Mouse (Mus musculus) kidney, postnatal 4 days (tissue): ENCODE results near the gene E130114P18Rik.

Source experiments
- DNase-seq, 2 experiments: peaks; one replicate each; pipeline ENCODE4 v3.0.0; 2021; ENCODE audit warnings: mixed read lengths in 2 of 2

Gene E130114P18Rik

GRCm38 (mm10) chr4:97804638-97805037 lies 26.8 kb upstream of the E130114P18Rik start:
- DNase-seq = no peak

DNA sequence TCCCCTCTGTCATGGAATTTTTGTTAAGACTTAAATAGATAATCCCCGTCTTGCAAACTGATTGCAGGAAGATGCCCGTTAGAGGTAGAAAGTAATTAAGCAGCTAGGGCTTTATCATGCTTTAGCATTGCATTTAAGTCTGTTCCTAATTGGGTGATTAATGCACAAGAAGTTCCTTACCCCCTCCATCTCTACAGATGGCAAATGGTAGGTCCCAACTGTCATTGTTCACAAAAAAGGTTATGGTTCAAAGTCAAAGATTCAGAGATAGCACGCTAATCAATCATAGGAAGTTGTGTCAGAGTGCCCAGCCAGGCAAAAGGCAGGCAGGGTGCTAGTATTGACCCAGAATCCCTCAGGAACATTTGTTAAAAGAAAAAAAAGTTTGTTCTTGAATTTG lies 25.9 kb upstream of the E130114P18Rik start:
- DNase-seq = no peak

DNA sequence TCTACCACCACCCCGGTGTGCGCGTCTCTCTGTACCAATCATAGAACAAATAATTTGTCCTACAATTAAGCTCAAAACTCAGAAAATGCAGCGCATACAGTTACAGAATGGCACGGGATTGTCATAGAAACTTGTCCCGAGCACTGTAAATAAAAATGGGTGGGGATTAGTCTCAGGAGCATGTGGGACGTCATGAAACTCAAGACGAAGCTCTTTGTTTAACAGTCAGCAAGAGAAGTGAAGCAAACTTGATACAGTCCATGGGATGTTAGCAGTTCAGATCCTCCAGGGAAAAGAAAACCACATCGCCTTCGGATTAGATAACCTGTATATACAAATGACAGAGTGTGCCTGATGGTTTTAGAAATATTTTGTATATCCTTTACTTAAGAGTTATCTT lies 18.6 kb upstream of the E130114P18Rik start:
- DNase-seq = no peak

DNA sequence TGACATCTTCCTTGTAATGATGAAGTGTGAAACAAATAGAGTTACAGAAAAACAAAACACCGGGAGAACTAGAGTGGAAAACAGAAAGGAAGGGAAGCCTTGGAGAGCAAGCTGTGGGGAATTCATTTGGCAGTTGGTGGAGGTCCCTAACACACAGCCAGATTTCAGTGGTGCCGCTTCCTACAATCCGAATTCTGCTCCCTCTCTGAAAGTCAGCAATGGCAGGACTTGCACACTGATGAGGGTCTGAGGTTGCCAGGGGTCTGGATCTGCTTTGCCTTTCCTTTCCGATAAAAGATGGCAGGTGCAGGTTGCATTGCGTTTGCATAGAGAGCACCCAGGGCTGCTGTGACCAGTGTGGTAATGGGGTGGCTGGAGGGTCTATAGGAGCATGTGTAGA lies 18.1 kb upstream of the E130114P18Rik start:
- no peak for DNase-seq

GRCm38 (mm10) chr4:97794865-97795264 lies 17.0 kb upstream of the E130114P18Rik start:
- no peak for DNase-seq

DNA sequence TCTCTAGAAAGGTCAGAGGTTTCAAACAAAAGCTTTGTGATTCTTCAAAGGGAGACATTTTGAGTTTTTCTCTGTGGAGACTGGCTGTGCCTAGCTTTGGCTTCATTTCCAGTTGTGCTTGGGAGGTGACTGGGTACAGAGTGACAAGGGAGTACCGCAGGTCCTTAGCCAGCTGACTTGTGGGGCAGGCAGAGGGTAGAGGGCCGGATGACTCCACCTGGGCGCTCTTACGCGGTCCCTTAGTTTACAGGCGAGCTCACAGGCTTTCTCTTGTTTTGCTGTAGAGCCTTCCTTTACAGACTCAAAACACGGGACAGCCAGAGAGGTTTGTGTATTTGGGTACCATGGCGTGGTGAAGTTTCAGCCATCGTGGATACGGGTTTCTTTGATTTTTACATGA lies 16.1 kb upstream of the E130114P18Rik start:
- DNase-seq = no peak

DNA sequence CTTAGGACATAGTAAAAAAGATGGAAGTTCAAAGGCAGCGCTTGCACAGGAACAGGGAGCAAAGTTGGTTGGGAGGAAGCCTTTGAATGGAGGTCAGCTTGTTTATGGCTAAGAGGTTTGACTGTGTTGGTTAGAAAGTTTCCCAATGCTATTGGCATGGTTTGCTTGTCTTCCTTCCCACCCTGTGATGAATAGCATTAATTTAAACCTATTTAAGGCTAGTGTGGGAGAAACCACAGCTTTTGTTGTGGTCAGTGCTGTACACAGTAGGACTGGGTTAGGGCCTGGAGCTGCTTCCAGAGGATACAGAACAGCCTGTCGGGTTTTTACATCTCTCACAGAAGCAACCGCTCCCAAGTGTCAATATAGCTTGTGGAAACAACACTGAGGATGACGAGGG lies 10.7 kb upstream of the E130114P18Rik start:
- DNase-seq = no peak

DNA sequence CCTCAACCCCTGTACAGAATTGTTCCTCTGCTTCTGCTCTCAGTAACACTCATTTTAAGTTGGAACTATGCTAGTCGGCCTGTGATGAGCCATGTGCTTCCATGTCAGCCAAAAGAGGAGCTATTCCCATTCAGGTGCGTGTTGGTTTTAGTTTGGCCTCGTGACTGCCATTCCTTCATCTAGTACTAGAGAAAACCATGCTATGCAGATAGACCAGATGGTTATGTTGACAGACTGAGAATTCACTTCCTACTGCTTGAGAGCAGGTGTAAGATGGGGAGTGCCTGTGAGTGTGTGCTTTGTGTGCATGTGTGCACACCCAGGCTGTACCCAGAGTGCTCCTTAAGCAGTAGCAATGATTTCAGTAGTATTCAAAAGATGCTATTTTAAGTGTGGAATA lies 9.6 kb upstream of the E130114P18Rik start:
- DNase-seq = no peak

GRCm38 (mm10) chr4:97786571-97786970 lies 8.7 kb upstream of the E130114P18Rik start:
- no peak for DNase-seq

- no peak for DNase-seq
Observed at GRCm38 (mm10) chr4:97785547-97786271, 7.8 kb upstream of the E130114P18Rik start.

DNA sequence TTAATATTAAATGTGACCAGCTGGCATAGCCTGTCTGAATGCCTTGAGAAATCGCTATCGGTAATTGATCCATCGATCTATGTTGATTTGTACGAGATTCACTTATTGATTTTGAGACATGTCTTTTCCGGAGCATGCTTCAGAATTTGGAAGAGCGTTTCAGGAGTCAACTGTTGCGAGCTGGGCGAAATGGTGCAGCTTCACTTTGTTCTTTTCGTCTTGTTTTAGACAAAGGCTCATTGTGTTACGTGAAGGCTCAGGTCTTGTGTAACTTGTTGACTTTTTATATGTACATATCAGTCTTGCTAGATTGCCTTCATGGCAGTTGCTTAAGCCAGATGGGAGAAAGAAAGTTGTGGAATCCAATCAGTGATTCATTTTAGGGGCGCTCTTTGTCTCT lies 6.4 kb upstream of the E130114P18Rik start:
- DNase-seq = no peak

DNA sequence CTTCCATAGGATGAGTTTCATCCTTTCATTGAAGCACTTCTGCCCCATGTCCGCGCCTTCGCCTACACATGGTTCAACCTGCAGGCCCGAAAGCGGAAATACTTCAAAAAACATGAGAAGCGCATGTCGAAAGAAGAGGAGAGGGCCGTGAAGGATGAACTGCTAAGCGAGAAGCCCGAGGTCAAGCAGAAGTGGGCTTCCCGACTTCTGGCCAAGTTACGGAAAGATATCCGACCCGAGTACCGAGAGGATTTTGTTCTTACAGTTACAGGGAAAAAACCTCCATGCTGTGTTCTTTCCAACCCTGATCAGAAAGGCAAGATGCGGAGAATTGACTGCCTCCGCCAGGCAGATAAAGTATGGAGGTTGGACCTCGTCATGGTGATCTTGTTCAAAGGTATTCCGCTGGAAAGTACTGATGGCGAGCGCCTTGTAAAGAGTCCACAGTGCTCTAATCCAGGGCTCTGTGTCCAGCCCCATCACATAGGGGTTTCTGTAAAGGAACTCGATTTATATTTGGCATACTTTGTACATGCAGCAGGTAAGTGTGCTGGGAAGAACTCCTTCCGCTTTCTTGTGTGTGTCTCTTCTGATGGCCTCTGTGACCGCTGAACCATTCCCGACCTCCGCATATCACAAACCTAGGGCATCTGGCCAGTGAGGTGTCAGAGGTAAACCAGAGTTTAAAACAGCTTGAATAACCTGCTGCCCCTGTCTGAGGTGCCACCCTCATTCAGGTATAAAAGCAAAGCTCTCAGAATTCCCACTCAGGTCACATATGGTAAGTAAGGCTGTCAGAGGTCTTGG lies 5.4 kb upstream of the E130114P18Rik start:
- no peak for DNase-seq

DNA sequence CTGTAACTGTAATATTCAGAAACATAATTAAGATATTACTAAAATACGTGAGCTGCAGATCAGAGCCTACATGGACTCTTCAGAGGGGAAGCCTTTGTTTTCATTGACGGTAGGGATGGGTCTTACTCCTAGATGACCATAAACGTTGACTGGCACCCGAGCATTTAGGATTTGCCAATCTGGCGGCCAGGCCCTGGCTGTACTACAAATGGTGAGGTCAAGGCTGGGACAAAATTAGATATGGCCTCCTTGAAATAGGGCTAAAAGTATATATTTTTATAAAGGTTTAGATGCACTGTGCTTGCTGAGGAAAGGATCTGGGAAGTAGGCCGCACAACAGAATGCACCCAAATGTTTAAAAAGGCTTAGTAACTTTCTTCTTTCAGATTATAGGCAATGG lies 4.6 kb upstream of the E130114P18Rik start:
- DNase-seq = no peak

GRCm38 (mm10) chr4:97782069-97782468 lies 4.2 kb upstream of the E130114P18Rik start:
- DNase-seq = no peak

GRCm38 (mm10) chr4:97780666-97781435 lies 3.0 kb upstream of the E130114P18Rik start:
- no peak for DNase-seq

DNA sequence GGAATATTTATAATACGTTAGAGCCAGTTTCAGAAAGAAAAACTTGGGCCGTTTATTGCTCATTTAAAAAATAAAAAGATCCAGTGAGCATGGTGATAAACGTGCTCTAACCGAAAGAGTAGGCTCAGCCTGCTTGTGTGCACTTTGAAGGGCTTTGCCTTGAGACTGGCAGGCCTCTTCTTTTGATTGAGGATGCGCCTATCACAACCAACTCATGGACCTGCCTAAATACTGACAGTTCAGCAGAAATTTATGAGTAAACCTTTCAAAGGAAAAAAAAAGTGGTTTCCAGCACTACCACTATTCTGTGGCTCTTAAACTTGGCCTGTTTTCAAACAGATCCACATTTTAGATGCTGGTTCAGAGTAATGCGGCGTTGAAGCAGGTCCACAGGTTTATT lies 2.1 kb upstream of the E130114P18Rik start:
- DNase-seq = peak in 1 of 2 experiments; percentile 16

DNA sequence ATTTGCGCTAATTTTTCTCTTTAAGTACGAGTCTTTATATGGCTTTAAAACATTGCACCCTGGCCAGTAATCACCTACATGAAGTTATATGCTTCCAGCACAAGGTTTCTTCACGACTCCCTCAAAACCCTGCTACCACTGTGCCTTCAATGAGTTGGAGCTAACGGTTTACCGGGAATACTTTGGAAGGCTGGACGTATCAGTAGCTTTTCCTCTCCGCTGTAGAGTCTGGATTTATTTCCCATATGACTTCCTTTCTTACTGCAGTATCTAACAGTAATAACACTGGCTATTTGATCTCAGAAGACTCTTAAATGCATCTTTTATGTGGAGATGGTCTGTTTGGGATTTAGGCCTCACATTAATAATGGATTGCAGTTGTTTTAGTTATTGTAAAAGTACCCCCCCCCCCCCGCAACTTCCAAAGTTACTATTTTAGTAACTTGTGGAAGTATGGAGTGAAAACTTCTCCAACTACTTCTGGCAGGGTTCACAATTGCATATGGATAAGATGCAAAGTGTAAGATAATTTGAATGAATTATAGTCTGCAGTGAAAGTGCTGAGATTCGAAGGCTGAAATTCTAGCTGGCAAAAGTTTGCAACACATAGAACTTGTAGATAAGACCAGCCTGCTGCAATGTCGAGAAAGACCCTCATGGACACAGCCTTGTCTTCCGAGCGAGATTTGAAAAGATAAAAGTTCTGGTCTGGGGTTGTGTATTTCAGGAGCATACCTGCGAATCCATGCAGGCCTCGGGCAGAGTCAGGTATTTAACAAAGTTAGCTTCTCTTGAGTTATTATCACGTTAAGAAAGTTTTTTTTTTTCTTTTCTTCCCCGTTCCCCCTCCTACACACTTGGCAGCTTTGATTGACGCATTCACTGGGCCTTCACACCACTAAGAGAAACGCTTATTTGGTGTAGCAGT lies 1.4 kb upstream of the E130114P18Rik start:
- peak in 1 of 2 experiments; percentile 19 for DNase-seq

- peak; percentile 57 to 71 for DNase-seq
Observed at GRCm38 (mm10) chr4:97778211-97779002, 529 bp upstream of the E130114P18Rik start.

- DNase-seq = peak; percentile 73 to 77
Observed at GRCm38 (mm10) chr4:97777081-97777705, 685 bp downstream of the E130114P18Rik start.

GRCm38 (mm10) chr4:97776388-97777080 lies 1.3 kb downstream of the E130114P18Rik start:
- DNase-seq = peak; percentile 19 to 48
